Mouse (Mus musculus): Measurements from ENCODE around the gene Tctn1. TPM values are rescaled to one million over a fixed set of nuclear protein-coding genes. Genes with fewer than 3 reads are reported as not detected.

Gene Tctn1
- total and polyA plus RNA-seq, 3 experiments: 3.8 to 6.0 TPM; not detected in 1

GRCm38 (mm10) chr5:122230816-122231215, 33.4 kb downstream of the Tctn1 start:
- no peaks in the 10 kb centered on the region for H3K9me3 ChIP-seq (replicated peaks; ENCODE audit: insufficient read depth, low read length)
- no peak for DNase-seq (ENCODE audit: low read depth, low spot score)
- no peak overlapping the region for H3K9ac ChIP-seq (ENCODE audit: control insufficient read depth, low read depth, low read length, poor library complexity, severe bottlenecking)
- no peak for TF ChIP-seq USF2 (IDR thresholded peaks at IDR 0.05; ENCODE audit: borderline replicate concordance in 1 of 2, insufficient read depth in 1 of 2, low read depth in 1 of 2, low read length in 2 of 2)
- H3K36me3 ChIP-seq (ENCODE audit: control insufficient read depth in 1 of 2, insufficient read depth in 2 of 2, low read length in 2 of 2): no peaks in the 10 kb centered on the region
- H3K4me1 ChIP-seq (ENCODE audit: control insufficient read depth in 1 of 2, insufficient read depth in 2 of 2, low read length in 2 of 2): no peaks in the 10 kb centered on the region
- no peak overlapping the region for H3K27ac ChIP-seq (ENCODE audit: control insufficient read depth, low read depth, low read length)
- no peaks in the 10 kb centered on the region for H3K79me2 ChIP-seq (ENCODE audit: control insufficient read depth, insufficient read depth, low read length, poor library complexity)
- no peak overlapping the region for H3K4me3 ChIP-seq (ENCODE audit: control insufficient read depth in 1 of 2, insufficient read depth in 1 of 2, low read depth in 2 of 2, low read length in 2 of 2)
- no peaks in the 10 kb centered on the region for H3K27me3 ChIP-seq (ENCODE audit: control insufficient read depth in 1 of 2, insufficient read depth in 2 of 2, low read length in 2 of 2)

GRCm38 (mm10) chr5:122228772-122229171, 35.5 kb downstream of the Tctn1 start:
- H3K4me3 ChIP-seq (ENCODE audit: control insufficient read depth in 1 of 2, insufficient read depth in 1 of 2, low read depth in 2 of 2, low read length in 2 of 2): no peak overlapping the region
- H3K27me3 ChIP-seq (ENCODE audit: control insufficient read depth in 1 of 2, insufficient read depth in 2 of 2, low read length in 2 of 2): no peaks in the 10 kb centered on the region
- DNase-seq (ENCODE audit: low read depth, low spot score): no peak
- no peaks in the 10 kb centered on the region for H3K9me3 ChIP-seq (replicated peaks; ENCODE audit: insufficient read depth, low read length)
- H3K79me2 ChIP-seq (ENCODE audit: control insufficient read depth, insufficient read depth, low read length, poor library complexity): no peaks in the 10 kb centered on the region
- no peak overlapping the region for H3K9ac ChIP-seq (ENCODE audit: control insufficient read depth, low read depth, low read length, poor library complexity, severe bottlenecking)
- TF ChIP-seq USF1 (IDR thresholded peaks at IDR 0.05; ENCODE audit: low read depth, low read length): no peak
- no peak for TF ChIP-seq MAZ (IDR thresholded peaks at IDR 0.05; ENCODE audit: low read depth, low read length)
- TF ChIP-seq UBTF (IDR thresholded peaks at IDR 0.05; ENCODE audit: borderline replicate concordance, insufficient read depth, low read depth, low read length): no peak
- TF ChIP-seq MAX (IDR thresholded peaks at IDR 0.05; ENCODE audit: low read length): no peak
- TF ChIP-seq NELFE (IDR thresholded peaks at IDR 0.05; ENCODE audit: low read depth, low read length): no peak
- TF ChIP-seq RAD21 (IDR thresholded peaks at IDR 0.05; ENCODE audit: low read depth, low read length): no peak
- TF ChIP-seq CHD2 (IDR thresholded peaks at IDR 0.05; ENCODE audit: low read length): no peak
- no peak for TF ChIP-seq TAL1 (IDR thresholded peaks at IDR 0.05; ENCODE audit: low read length)
- TF ChIP-seq NRF1 (IDR thresholded peaks at IDR 0.05; ENCODE audit: insufficient read depth, low read depth, low read length, poor library complexity, severe bottlenecking): no peak
- no peak for TF ChIP-seq USF2 (IDR thresholded peaks at IDR 0.05; ENCODE audit: borderline replicate concordance in 1 of 2, insufficient read depth in 1 of 2, low read depth in 1 of 2, low read length in 2 of 2)
- no peak for TF ChIP-seq POLR2AphosphoS5 (IDR thresholded peaks at IDR 0.05; ENCODE audit: borderline replicate concordance, low read depth, low read length)
- no peak for TF ChIP-seq POLR2A (IDR thresholded peaks at IDR 0.05; ENCODE audit: control insufficient read depth in 1 of 2, insufficient read depth in 1 of 2, low read depth in 1 of 2, low read length in 2 of 2, poor library complexity in 1 of 2)
- TF ChIP-seq MEF2A (IDR thresholded peaks at IDR 0.05; ENCODE audit: extremely low read depth, insufficient replicate concordance, low read depth, low read length, poor library complexity, severe bottlenecking): no peak
- no peak for TF ChIP-seq SMC3 (IDR thresholded peaks at IDR 0.05; ENCODE audit: low read depth, low read length)
- no peak for TF ChIP-seq HCFC1 (IDR thresholded peaks at IDR 0.05; ENCODE audit: low read depth, low read length)
- no peak for TF ChIP-seq RCOR1 (IDR thresholded peaks at IDR 0.05; ENCODE audit: low read depth, low read length)
- no peak for TF ChIP-seq E2F4 (IDR thresholded peaks at IDR 0.05; ENCODE audit: borderline replicate concordance, low read depth, low read length)
- TF ChIP-seq ZMIZ1 (IDR thresholded peaks at IDR 0.05; ENCODE audit: low read depth, low read length): no peak
- TF ChIP-seq TCF12 (IDR thresholded peaks at IDR 0.05; ENCODE audit: low read depth, low read length): no peak
- H3K4me1 ChIP-seq (ENCODE audit: control insufficient read depth in 1 of 2, insufficient read depth in 2 of 2, low read length in 2 of 2): no peaks in the 10 kb centered on the region
- no peak overlapping the region for H3K27ac ChIP-seq (ENCODE audit: control insufficient read depth, low read depth, low read length)
- no peaks in the 10 kb centered on the region for H3K36me3 ChIP-seq (ENCODE audit: control insufficient read depth in 1 of 2, insufficient read depth in 2 of 2, low read length in 2 of 2)

Measured in MEL (cell line).